Mouse (Mus musculus): ENCODE results near the gene Cfap54. TPM values are rescaled to one million over a fixed set of nuclear protein-coding genes. Genes with fewer than 3 reads are reported as not detected.

Gene Cfap54
- polyA plus RNA-seq, 1 experiment = 0.01 TPM

GRCm38 (mm10) chr10:92730339-92730738, 351.1 kb downstream of the Cfap54 start:
- Histone ChIP-seq H3K79me3 (ENCODE audit: low read depth) (no peaks in the 10 kb centered on the region), H3K4me3 (ENCODE audit: insufficient read depth, poor library complexity, severe bottlenecking) (no peak overlapping the region), H3K36me3 (ENCODE audit: control insufficient read depth, insufficient read depth) (no peaks in the 10 kb centered on the region), H3ac (ENCODE audit: control insufficient read depth, insufficient read length, low read depth) (no peak overlapping the region), H3K27me3 (ENCODE audit: control insufficient read depth, insufficient read depth, insufficient read length) (no peaks in the 10 kb centered on the region), H3K79me2 (ENCODE audit: control insufficient read depth, insufficient read depth) (no peaks in the 10 kb centered on the region)
- no peak for TF ChIP-seq CTCF (IDR thresholded peaks at IDR 0.05; ENCODE audit: control insufficient read depth, insufficient read depth, insufficient read length)
- TF ChIP-seq MAX (IDR thresholded peaks at IDR 0.05) = no peak
- TF ChIP-seq MYOG (IDR thresholded peaks at IDR 0.05; ENCODE audit: control insufficient read depth, extremely low read depth, insufficient read length) = no peak

DNA sequence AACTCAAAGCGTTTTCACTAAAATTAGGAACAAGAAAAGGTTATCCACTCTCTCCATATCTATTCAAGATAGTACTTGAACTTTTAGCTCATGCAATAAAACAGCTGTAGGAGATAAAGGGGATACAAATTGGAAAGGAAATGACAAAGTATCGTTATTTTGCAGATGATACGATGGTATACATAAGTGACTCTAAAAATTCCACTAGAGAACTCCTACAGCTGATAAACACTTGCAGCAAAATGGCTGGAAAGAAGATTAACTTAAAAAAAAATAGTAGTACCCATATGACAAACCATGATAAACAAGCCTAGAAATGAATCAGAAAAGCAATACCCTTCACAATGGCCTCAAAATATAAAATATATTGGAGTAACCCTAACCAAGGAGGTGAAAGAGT, 352.7 kb downstream of the Cfap54 start:
- Histone ChIP-seq H3K4me3 (ENCODE audit: insufficient read depth, poor library complexity, severe bottlenecking) (no peak overlapping the region), H3K79me2 (ENCODE audit: control insufficient read depth, insufficient read depth) (no peaks in the 10 kb centered on the region), H3K36me3 (ENCODE audit: control insufficient read depth, insufficient read depth) (no peaks in the 10 kb centered on the region), H3K27me3 (ENCODE audit: control insufficient read depth, insufficient read depth, insufficient read length) (no peaks in the 10 kb centered on the region), H3ac (ENCODE audit: control insufficient read depth, insufficient read length, low read depth) (no peak overlapping the region), H3K79me3 (ENCODE audit: low read depth) (no peaks in the 10 kb centered on the region)
- TF ChIP-seq MAX (IDR thresholded peaks at IDR 0.05) (no peak), FOSL1 (IDR thresholded peaks at IDR 0.05; ENCODE audit: insufficient read depth, low read length, poor library complexity, severe bottlenecking) (no peak), MYOG (IDR thresholded peaks at IDR 0.05; ENCODE audit: control insufficient read depth, extremely low read depth, insufficient read length) (no peak)

Other genes with a start within 250 kb of the Cfap54 start
- 7.4 TPM for gene Cdk17, start 79.3 kb upstream of the Cfap54 start, polyA plus RNA-seq (2012; fragmentation: generic; extraction: Trizol)
- 56.1 TPM for gene Elk3, start 229.5 kb upstream of the Cfap54 start, polyA plus RNA-seq (2012; fragmentation: generic; extraction: Trizol)

All from C2C12 (cell line).